Mouse (Mus musculus): ENCODE results near the gene Cyth3.

DNA sequence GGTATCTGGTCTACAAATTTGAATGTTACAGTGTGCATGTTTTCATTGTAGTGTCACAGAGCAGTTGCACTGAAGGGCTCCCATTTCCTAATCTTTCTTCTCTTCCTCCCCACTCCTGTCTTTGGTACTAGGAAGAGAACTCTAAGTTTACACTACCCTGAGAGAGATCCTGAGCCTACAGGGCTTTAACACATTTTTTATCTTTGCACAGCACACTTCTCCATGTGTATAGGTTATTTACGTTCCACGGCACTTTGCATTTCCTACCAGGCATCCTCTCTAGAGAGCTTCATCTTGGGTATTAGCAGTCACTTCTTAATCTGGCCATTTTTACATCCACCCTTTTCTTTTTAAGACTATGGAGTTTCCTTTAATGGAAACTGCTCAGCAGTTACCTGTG lies 25.8 kb downstream of the Cyth3 start:
- TF ChIP-seq CTCF (IDR thresholded peaks at IDR 0.05; ENCODE audit: control insufficient read depth, insufficient read depth, insufficient read length) (no peak), MYOG (IDR thresholded peaks at IDR 0.05; ENCODE audit: control insufficient read depth, extremely low read depth, insufficient read length) (no peak), USF1 (IDR thresholded peaks at IDR 0.05; ENCODE audit: low read depth) (no peak)
